Mouse (Mus musculus): ENCODE results near the gene Usf3.

Gene Usf3

DNA sequence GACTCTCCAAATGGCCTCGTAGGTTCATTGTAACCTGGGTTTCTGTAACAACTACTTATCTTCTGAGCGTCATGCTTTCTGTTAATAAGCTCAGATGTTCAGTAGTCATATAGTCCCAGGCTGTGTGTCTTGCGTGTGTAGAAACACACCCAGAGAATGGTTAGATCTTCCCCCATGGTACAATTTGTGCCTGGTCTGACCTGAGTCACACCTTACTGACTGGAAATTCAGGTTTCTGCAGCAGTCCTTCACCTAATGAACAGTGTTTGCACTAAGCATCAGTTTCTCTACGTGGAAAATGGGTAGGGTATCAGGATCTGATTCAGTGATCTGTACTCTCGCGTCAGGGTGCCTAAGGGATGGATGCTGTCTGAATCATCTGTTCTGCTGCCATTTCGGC, 60.0 kb downstream of the Usf3 start:
- in situ Hi-C loops (cut with MboI, MseI): no loop called here

DNA sequence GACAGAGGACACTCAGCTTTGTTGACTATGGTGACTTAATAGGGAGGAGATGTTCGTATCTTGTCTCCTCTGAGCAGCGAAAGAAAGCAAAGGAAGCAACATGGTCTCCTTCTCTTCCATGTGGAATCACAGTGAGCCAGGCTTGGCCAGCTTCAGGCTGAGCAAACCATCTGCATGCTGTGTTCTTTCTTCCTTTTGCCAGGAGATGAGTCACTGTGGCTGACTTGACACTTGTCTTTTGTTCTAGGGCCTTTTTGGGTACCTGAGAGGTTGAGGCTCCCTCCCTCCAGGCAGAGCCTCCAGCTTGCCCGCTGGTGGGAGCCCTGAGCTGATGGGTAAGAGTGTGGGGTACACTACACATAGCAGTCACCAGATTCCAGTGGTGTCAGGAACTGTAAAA, 64.8 kb downstream of the Usf3 start:
- in situ Hi-C loops (cut with MboI, MseI): no loop called here

DNA sequence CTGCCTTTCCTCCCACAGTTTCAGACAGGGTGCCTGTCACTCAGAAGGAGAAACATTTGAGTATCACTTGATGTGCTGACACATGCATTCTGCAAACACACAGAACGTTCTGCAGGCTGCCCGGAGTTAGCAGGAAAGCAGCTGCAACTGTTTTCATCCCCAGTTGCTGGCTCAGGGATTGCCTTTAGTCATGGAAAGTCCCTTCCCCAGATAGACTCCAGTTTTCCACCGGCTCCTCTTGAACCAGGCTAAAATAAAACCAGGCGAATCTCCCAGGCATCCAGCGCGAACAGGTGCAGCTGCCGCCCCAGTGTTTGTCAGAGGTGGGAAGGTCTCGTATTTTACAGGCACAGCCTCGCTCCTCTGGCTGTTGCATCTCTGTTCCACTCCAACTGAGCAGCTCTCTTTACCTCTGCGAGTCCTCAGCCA, 65.8 kb downstream of the Usf3 start:
- in situ Hi-C loops (cut with MboI, MseI): no loop called here

DNA sequence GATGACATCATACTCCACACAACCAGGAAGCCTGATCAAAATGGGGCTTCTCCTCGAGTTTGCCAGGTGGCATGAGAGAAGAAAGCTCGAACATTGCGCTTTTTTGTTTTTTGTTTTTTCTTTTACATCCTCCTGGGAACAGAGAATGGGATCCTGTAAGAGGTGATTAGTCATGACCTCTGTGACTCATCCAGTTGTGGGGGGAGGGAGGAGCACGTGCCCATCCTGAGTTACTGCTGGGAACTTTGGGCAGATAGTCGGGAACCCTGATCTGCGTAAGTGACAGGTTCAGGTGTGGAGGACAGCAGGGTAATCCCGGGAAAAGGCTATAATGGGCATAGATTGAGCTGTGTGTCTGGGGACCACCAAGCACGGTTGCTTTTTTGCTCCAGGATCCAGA, 67.4 kb downstream of the Usf3 start:
- in situ Hi-C loops (cut with MboI, MseI): loop anchor here in 1 of 2 experiments (5.0 kb wide), 1 partner anchor 122 kb away; no protein-coding TSS in a partner anchor

DNA sequence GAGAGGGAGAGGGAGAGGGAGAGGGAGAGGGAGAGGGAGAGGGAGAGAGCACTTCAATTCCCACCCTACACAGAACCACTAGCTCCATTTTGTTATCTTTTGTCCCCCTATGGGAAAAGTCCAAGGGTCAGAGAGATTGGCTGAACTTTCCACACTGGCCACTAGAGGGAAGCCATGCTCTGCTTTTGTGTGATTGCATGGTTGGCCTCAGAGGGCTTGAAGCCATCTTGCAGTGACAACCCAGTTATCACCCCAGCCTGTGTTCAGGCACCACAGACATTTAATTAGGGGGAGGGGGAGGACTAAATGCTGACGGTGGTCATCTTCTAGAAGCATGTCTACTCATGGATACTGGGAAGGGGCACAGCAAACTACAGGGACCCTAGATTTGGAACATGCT, 69.6 kb downstream of the Usf3 start:
- in situ Hi-C loops (cut with MboI, MseI): loop anchor here in 1 of 2 experiments (5.0 kb wide), 1 partner anchor 120 kb away; no protein-coding TSS in a partner anchor

DNA sequence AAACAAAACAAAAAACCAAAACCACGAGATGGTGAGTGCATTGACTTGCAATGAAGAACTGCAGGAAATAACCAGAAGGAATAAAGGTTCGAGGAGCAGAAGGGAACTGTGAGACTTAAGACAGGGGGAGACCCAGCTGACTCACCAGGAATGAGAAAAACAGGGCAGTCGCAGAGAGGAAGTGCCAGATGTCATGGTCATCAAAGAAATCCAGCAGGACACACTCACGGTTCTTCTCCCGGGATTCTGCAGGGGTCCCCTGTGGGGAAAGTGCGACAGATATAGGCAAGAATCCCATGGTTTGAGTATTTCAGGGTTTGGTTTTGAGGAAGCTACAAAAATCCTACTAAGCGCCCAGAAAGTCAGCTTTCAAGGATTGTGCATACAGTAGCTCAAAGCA, 70.3 kb downstream of the Usf3 start:
- in situ Hi-C loops (cut with MboI, MseI): loop anchor here in 1 of 2 experiments (5.0 kb wide), 1 partner anchor 119 kb away; no protein-coding TSS in a partner anchor

DNA sequence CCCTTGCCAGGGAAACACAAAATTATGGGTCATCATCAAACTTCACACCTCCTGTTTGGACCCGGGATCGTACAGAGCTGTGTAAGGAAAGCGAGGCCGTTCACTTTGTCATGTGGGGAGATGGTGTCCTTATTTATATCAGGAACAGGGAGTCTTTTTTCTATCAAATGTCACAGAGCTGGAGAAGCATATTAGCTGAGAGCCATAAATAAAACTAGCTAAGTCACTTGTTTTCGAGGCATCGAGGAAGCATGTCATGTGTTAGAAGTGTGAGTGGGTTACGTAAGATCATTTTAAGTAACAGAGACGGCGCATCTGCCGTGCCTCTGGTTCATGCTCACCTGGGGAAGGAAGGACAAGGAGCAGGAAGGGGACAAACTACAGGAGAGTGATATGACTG, 76.9 kb downstream of the Usf3 start:
- in situ Hi-C loops (cut with MboI, MseI): loop anchor here in 1 of 2 experiments (5.0 kb wide), 1 partner anchor 112 kb away; no protein-coding TSS in a partner anchor

DNA sequence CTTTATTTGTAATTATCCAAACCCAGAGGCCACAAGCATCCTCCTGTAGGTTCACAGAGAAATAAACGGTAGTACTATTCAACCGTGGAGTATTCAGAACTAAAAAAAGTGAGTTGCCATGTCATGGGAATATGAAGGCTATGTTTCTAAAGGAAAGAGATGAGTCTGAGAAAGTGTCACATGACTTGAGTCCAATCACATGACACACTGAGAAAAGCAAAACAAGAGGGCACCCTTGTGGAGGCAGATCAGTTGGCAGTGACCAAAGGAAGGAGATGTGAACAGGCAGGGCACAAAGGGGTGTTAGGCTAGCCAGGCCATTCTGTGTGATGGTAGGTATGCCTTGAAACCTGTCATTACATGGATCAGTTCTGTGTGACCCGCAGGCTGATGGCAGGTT, 79.7 kb downstream of the Usf3 start:
- in situ Hi-C loops (cut with MboI, MseI): no loop called here

DNA sequence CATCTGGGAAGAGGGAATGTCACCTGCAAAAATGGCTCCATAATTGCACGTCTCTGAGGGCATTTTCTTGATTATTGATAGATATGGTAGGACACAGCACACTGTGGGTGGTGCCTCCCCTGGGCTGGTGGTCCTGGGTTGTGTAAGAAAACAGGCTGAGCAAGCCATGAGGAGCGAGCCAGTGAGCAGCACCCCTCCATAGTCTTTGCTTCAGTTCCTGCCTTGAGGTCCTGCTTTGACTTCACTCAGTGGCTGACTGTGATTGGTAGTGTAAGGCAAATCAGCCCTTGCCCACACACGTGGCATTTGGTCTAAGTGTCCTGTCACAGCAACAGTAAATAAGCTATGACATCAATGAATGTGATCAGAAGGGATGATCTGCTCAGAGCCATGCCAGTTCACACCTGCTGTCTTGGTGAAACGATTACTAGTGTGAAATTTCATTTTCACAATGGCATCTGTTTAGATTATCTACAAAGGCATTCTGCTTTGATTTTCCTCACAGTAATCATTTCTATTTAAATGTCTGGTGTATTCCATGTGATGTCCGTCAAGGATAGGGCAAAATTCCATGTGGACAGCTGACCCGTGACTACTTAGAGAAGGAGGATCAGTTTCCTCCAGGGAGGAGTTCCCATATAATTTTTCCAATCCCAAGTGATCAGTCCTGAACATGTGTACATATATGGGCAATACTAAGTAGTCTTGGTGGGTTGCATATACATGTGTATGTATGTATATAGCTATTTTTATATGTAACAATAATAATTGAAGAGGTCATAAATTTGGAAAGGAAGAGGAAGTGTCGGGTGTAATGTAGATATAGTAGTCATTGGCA, 81.0 kb downstream of the Usf3 start:
- in situ Hi-C loops (cut with MboI, MseI): no loop called here

DNA sequence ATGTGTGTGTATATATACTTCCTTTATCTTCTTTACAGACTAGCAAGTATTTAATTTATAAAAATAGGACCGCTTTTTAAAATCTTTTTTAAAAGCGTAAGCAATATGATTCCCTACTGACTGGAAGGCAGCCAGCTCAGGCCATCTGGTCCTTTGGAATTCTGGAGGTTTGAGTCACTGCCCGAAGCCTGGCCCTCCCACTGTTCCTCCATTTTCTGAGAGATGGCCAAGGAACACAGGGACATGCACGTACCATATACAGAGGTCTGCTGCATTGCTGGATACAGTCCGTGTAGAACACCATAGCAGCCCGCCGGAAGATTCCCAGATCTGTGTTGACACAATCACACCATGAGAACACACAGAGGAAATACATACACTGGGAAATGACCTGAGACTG, 81.7 kb downstream of the Usf3 start:
- in situ Hi-C loops (cut with MboI, MseI): no loop called here

DNA sequence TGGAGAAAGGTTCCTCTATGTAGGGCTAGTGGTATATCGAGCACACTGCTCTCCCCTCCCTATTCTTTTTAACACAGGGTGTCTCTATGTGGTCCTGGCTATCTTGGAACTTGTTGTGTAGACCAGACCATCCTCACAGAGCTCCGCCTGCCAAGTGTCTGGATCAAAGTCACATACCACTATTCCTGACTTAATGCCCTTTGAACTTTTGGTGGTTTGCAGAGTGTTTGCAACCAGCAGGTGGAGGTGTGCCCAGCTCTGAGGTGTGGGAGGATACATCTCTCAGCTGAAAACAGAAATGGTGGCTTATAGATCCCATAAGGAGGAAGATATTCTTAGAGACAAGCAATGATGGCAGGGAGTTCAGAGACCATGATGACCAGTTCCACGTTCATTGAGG, 84.4 kb downstream of the Usf3 start:
- in situ Hi-C loops (cut with MboI, MseI): no loop called here

DNA sequence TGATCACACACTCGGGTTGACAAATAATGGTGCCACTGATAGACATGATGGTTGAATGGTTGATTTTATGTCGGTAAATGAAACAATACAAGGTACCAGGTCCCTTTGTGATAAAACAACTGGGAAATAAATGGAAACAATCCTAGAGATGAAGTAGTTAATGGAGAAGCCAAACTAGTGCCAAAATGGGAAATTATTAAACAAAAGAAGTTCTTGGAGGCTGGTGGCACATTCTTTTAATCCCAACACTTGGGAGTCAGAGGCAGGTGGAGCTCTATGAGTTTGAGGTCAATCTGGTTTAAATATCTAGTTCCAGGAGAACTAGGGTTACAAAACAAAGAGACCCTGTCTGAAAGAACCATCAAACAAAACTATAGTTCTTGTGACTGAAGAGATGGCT, 91.9 kb downstream of the Usf3 start:
- in situ Hi-C loops (cut with MboI, MseI): loop anchor here in 1 of 2 experiments (10.0 kb wide), 1 partner anchor 380 kb away; no protein-coding TSS in a partner anchor

DNA sequence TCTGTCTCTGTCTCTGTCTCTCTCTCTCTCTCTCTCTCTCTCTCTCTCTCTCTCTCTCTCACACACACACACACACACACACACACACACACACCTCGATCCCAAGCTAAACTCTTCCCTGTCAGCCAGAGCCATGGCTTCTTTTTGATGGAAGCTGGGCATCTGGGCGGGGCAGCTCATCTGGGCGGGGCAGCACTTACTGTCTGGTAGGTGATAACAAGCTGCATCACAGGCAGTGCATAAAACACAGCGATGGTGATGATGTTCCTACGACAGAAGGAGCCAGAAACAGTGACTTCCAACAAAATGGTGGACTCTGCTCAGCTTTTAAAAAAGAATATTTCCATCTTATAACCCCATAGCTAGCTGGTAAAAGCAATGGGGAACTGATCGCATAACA, 92.5 kb downstream of the Usf3 start:
- in situ Hi-C loops (cut with MboI, MseI): loop anchor here in 1 of 2 experiments (10.0 kb wide), 1 partner anchor 379 kb away; no protein-coding TSS in a partner anchor

DNA sequence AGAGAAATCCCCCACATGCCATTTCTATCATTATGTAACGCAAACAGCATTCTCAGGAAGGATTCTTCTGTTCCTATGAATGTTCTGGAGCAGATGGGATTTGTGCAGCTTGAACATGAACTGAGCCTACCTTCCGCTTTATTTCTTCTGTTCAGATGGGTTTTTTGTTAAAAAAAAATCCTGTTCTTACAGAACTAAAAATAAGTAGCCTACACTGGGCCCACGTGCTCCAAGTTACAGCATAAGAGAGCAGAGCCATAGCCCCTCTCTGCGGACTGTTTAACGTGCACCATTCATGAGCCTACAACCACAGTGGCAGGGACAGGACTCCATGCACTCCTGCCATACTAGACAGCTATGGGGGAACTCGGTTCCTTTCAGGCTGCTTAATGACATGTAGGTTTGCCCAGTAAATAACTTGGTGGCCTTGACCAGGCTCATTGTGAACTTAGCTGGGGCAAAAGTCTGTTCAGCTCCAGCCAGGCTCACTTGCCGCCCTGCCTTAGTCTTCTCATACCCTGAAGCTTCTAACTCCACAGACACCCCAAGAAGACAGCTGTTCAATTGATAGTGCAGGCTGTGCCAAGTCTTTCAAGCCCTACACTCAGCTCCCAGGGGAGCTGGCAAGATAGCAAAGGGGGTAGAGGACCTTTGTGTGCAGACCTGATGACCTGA, 95.6 kb downstream of the Usf3 start:
- in situ Hi-C loops (cut with MboI, MseI): loop anchor here in 1 of 2 experiments (10.0 kb wide), 1 partner anchor 376 kb away; no protein-coding TSS in a partner anchor

DNA sequence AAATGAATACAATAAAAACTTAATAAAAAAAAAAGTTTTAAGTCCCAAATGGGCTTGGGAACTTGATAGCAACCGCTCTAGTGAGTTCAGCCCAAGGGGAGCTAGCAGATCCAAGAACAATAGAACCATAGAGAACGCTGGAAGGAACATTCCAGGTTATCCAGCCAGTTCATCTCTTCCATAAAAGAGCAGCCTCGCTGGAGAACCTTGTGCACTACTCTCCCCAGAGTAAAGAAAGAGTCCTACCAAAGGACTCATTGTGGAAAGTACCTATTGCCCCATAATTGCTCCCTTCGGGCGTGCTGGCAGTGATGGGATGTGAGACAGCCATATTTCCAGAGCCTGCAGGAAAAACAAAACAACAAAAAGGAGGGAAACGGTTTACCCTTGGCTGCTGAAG, 96.5 kb downstream of the Usf3 start:
- in situ Hi-C loops (cut with MboI, MseI): loop anchor here in 1 of 2 experiments (10.0 kb wide), 1 partner anchor 375 kb away; no protein-coding TSS in a partner anchor

DNA sequence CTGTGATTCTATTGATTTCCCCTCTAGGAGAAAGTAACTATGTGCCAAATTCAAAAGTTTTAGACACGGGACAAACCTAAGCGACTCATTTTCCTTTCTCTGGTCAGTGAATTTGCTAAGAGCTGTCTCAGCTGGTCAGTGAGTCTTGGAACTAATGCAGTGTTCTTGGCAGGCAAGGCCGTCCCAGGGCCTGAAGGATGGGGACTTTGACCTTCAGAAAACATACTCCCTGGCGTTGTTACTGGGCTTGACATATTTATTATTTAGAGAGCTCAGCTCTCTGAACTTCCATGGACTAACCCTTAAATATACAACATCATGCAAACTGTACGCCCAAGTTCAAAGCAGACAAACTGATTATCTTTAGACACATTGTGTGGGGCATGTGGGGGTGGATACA, 97.6 kb downstream of the Usf3 start:
- in situ Hi-C loops (cut with MboI, MseI): no loop called here

DNA sequence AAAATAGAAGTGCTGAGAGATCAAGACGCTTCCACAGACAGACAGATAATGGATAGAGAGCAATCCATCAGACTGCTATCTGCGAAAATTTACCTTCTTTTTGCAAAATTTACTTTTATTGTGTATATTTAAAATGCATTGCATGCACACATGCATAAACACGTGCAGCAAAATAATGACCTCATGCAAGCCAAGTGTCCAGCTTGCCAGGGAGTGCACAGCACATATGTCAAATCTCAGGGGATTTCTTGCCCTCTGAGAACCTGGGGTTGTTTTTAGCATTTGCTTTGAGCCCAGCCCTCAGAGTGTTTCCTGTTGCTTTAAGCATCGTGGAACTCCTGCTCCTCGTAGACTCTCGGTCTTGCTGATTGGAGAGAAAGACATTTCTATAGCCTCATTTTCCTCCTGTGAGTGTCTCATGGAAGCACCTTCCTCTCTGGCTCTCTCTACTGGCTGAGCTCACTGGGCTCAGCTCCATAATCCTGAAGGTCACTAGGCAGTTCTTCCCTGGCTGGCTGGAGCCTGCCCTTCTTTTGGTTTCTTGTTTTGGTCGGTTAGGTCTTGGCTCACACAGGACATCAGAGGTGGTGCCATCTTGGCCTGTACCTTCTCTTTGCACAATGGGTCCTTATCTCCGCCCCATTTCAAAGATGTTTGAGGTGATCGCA, 98.5 kb downstream of the Usf3 start:
- in situ Hi-C loops (cut with MboI, MseI): no loop called here

All from T-helper 17 cell (primary cell).